Mouse (Mus musculus) forebrain, embryonic 16.5 days (tissue): ENCODE data around the gene Dnajc22. TPM values are rescaled to one million over a fixed set of nuclear protein-coding genes. Genes with fewer than 3 reads are reported as not detected.

Source experiments
- ATAC-seq: fragments of 200-750 bp; cut with Nextera tagmentation; 2 replicates; pipeline ENCODE4 v1.8.0; 2017; ENCODE audit warnings: mild to moderate bottlenecking, moderate library complexity
- H3K27ac ChIP-seq: fragments of 300-500 bp; sonication (generic); 2 replicates; pipeline ENCODE4 v1.5.1; 2014; ENCODE audit warnings: low read length, control low read depth
- H3K27me3 ChIP-seq: fragments of 300-500 bp; sonication (generic); replicated peaks from 2 replicates; pipeline ENCODE4 v1.6.1; 2014; ENCODE audit warnings: low read length; ENCODE audit not compliant: control insufficient read depth, insufficient read depth
- H3K36me3 ChIP-seq: fragments of 300-500 bp; sonication (generic); 2 replicates; pipeline ENCODE4 v1.6.1; 2014; ENCODE audit not compliant: control insufficient read depth, insufficient read depth
- H3K4me1 ChIP-seq: fragments of 300-500 bp; sonication (generic); replicated peaks from 2 replicates; pipeline ENCODE4 v1.6.1; 2014; ENCODE audit warnings: low read length; ENCODE audit not compliant: control insufficient read depth, insufficient read depth
- H3K4me2 ChIP-seq: fragments of 300-500 bp; sonication (generic); 2 replicates; pipeline ENCODE4 v1.6.1; 2014; ENCODE audit warnings: mild to moderate bottlenecking, low read length, control low read depth
- H3K4me3 ChIP-seq: fragments of 300-500 bp; sonication (generic); replicated peaks from 2 replicates; pipeline ENCODE4 v1.5.1; 2014; ENCODE audit warnings: mild to moderate bottlenecking, low read length, control low read depth
- H3K9ac ChIP-seq: fragments of 300-500 bp; sonication (generic); replicated peaks from 2 replicates; pipeline ENCODE4 v1.6.1; 2014; ENCODE audit warnings: low read depth, low read length, control low read depth
- H3K9me3 ChIP-seq: fragments of 300-500 bp; sonication (generic); 2 replicates; pipeline ENCODE4 v1.6.1; 2016; ENCODE audit warnings: low read length; ENCODE audit not compliant: control insufficient read depth
- WGBS: fragments of 180-500 bp; shearing (Covaris S2); extraction: QIAGEN DNeasy Blood & Tissue Kit; methylation state at CpG from one replicate; pipeline ENCODE4 v1.1.7; 2014; 5-methylcytosine and 5-hydroxymethylcytosine counted together
- polyA plus RNA-seq: library from polyadenylated mRNA; unstranded; fragments of >200 nt; fragmentation: Nextera tagmentation; extraction: Ambion mirVana; gene quantifications from 2 replicates; pipeline ENCODE4 v1.2.1, GENCODE M21; 2015

Dnajc22 gene
- polyA plus RNA-seq, 1 experiment from 2014 or later: 0.27 TPM

- H3K4me1 ChIP-seq: peaks cover 33% of the 10 kb centered on the region
- peak within 1 kb of the TSS; percentile 87 for H3K4me2 ChIP-seq
- no peaks in the 10 kb centered on the region for H3K36me3 ChIP-seq
- peak within 1 kb of the TSS; percentile 91 for H3K9ac ChIP-seq
- no peaks in the 10 kb centered on the region for H3K9me3 ChIP-seq
- peak within 1 kb of the TSS; percentile 95 for H3K27ac ChIP-seq
- H3K4me3 ChIP-seq: peak within 1 kb of the TSS; percentile 84
- ATAC-seq: no peak
- 2% methylated on average over 12 of the region's 12 CpGs for WGBS
- no peaks in the 10 kb centered on the region for H3K27me3 ChIP-seq
Observed at GRCm38 (mm10) chr15:99125711-99126080, 32.7 kb downstream of the Dnajc22 start, which contains the start of gene Spats2. Spats2 (plus strand) TSS chr15:99125916.

- Histone ChIP-seq H3K4me1 (peaks cover 38% of the 10 kb centered on the region), H3K27ac (peak overlapping the region; percentile 95), H3K36me3 (no peaks in the 10 kb centered on the region), H3K4me3 (peak overlapping the region; percentile 84), H3K9me3 (no peaks in the 10 kb centered on the region), H3K4me2 (peak overlapping the region; percentile 87), H3K9ac (peak overlapping the region; percentile 91), H3K27me3 (no peaks in the 10 kb centered on the region)
- ATAC-seq: peak; percentile 90
- under 1% methylated on average over 102 of the region's 115 CpGs for WGBS
Observed at GRCm38 (mm10) chr15:99126081-99126815, 33.3 kb downstream of the Dnajc22 start.

DNA sequence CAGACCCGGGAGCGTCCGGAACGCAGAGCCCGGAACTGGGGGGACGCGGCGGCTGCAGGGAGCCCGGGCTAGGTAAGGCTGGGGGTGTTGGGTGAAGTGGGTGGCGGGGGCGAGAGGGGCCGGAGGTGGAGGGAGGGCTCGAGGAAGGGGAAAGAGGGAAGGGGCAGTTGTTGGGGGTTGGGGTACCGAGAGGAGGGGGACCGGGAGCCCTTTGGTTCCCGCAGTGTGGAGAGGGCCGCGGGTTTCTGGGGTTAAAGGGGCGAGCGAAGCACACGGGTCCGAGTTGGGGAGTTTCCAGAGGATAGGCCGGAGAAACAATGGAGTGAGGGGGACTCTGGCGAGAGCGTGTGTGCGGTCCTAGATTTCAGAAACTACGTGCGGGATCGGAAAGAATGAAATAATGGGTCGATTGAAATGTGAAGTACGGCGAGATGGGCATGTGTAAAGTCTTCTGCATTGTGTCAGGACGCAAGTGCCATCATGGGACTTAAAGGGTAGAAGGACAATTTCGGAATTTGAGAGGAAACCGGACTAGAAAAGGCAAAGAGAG, 33.9 kb downstream of the Dnajc22 start:
- WGBS: under 1% methylated on average over 33 of the region's 35 CpGs
- Histone ChIP-seq H3K27me3 (no peaks in the 10 kb centered on the region), H3K4me1 (peaks cover 41% of the 10 kb centered on the region), H3K9me3 (no peaks in the 10 kb centered on the region), H3K4me3 (peak overlapping the region; percentile 84), H3K36me3 (no peaks in the 10 kb centered on the region), H3K4me2 (peak overlapping the region; percentile 87), H3K9ac (peak overlapping the region; percentile 91), H3K27ac (peak overlapping the region; percentile 95)
- peak; percentile 19 for ATAC-seq

- H3K4me1 ChIP-seq: peaks cover 41% of the 10 kb centered on the region
- H3K4me3 ChIP-seq: peak overlapping the region; percentile 84
- WGBS: 62% methylated on average over 6 of the region's 6 CpGs
- no peaks in the 10 kb centered on the region for H3K36me3 ChIP-seq
- peak overlapping the region; percentile 87 for H3K4me2 ChIP-seq
- ATAC-seq: no peak
- no peaks in the 10 kb centered on the region for H3K27me3 ChIP-seq
- no peak overlapping the region for H3K9ac ChIP-seq
- no peak overlapping the region for H3K27ac ChIP-seq
- no peaks in the 10 kb centered on the region for H3K9me3 ChIP-seq
Observed at GRCm38 (mm10) chr15:99127851-99128522, 35.0 kb downstream of the Dnajc22 start.

DNA sequence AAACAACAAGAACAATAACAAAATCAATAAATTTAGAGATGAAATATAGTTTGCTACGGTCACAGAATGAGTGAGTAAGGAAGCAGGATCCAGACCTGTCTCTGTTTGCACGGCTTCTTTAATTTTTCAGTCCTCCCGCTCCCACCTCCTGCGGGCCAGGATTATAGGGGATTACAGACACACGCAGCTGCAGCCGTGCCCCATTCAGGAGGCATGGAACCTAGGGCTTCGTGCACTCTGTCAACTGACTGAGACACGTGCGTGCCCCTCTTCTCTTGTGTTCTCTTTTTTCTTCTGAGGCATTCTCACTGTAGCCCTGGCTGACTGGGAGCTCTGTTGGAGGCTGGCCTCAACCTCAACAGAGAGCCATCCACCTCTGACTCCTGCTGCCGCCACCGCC, 36.5 kb downstream of the Dnajc22 start:
- no peak overlapping the region for H3K9ac ChIP-seq
- no peak overlapping the region for H3K27ac ChIP-seq

DNA sequence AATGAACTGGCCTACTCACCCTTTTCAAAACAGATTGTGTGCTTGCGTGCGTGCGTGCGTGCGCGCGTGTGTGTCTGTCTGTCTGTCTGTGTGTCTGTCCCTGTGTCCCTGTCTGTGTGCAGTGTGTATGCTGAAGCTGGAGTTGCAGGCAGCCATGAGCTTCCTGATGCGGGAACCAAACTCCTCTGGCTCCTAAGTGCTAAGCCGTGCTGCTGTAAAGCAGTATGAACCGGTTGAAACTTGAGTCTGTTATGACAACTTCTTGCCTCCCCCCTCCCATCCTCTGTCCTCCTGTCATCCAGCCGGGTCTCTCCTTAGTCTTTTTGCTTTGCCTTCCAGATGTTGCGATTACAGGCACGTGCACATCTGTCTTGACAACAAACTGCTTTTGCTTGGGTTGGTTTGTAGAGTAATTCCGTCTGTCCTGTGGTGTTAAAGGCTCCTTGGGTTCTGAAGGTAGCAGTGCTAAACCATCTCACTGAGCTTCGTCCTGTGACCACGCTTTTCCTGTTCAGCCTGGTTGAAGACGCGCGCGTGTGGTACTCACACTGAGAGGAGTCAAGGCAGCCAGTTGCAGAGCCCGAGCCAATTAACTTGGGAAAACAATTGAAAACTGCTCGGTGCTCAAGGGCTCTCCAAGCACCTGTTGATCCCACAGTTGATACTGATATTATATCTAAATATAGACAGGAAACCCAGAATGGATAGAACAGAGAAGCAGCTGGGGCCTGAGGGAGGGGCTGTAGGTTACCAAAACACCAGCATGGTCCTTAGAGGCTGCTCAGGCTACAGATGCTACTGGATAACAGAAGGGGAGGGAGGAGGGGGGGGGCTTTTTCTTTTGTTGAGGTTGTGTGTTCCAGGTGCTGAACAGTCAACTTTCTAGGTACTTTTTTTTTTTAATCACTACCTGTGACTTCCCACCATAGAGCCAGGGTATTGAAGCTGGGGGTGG, 37.3 kb downstream of the Dnajc22 start:
- H3K4me2 ChIP-seq: no peak overlapping the region
- H3K4me1 ChIP-seq: peaks cover 41% of the 10 kb centered on the region
- H3K9me3 ChIP-seq: no peaks in the 10 kb centered on the region
- no peaks in the 10 kb centered on the region for H3K36me3 ChIP-seq
- no peak overlapping the region for H3K27ac ChIP-seq
- no peaks in the 10 kb centered on the region for H3K27me3 ChIP-seq
- no peak for ATAC-seq
- no peak overlapping the region for H3K9ac ChIP-seq
- 59% methylated on average over 22 of the region's 22 CpGs for WGBS
- H3K4me3 ChIP-seq: no peak overlapping the region

More for the DNA sequence above, 36.5 kb downstream of the Dnajc22 start:
- WGBS: 27% methylated on average over 11 of the region's 11 CpGs
- no peaks in the 10 kb centered on the region for H3K36me3 ChIP-seq
- no peak overlapping the region for H3K4me2 ChIP-seq
- ATAC-seq: no peak
- H3K27me3 ChIP-seq: no peaks in the 10 kb centered on the region
- no peaks in the 10 kb centered on the region for H3K9me3 ChIP-seq
- H3K4me3 ChIP-seq: no peak overlapping the region
- H3K4me1 ChIP-seq: peaks cover 41% of the 10 kb centered on the region

GRCm38 (mm10) chr15:99138389-99138788, 45.4 kb downstream of the Dnajc22 start:
- WGBS: 85% methylated on average over 5 of the region's 5 CpGs
- no peak overlapping the region for H3K9ac ChIP-seq
- H3K27me3 ChIP-seq: no peaks in the 10 kb centered on the region
- no peaks in the 10 kb centered on the region for H3K36me3 ChIP-seq
- no peak overlapping the region for H3K27ac ChIP-seq
- no peaks in the 10 kb centered on the region for H3K9me3 ChIP-seq
- H3K4me1 ChIP-seq: peaks cover 2% of the 10 kb centered on the region; the same call in 1 of the 2 replicates
- H3K4me2 ChIP-seq: no peak overlapping the region
- no peak for ATAC-seq
- no peak overlapping the region for H3K4me3 ChIP-seq

DNA sequence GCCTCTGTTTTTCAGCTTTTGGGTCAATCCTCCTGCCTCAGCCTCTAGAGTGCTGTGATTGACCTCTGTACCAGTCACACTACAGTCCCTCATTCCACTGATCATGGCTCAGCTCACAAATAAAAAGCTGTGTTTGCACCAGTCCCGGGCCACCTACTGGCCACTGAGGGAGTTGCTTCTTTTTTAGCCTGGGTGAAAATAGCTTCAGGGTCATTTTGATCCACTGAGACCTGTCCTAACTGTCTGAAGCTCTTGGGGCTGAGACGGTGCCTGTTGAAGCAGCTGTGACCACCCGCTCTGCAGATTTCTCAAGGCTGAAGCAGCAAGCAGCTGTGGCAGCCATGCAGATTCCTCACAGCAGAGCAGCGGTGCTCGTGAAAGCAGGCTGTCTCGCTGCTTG, 46.7 kb downstream of the Dnajc22 start:
- WGBS: 67% methylated on average over 6 of the region's 6 CpGs
- Histone ChIP-seq H3K27ac (peak overlapping the region; percentile 54; the same call in 1 of the 2 replicates), H3K4me1 (peaks cover 2% of the 10 kb centered on the region; the same call in 1 of the 2 replicates), H3K9me3 (no peaks in the 10 kb centered on the region), H3K9ac (no peak overlapping the region), H3K27me3 (no peaks in the 10 kb centered on the region), H3K4me2 (no peak overlapping the region), H3K4me3 (no peak overlapping the region), H3K36me3 (no peaks in the 10 kb centered on the region)
- no peak for ATAC-seq
